Mouse (Mus musculus) hindbrain, embryonic 11.5 days (tissue): ENCODE results near the gene Nhlrc4. TPM values are rescaled to one million over a fixed set of nuclear protein-coding genes. Genes with fewer than 3 reads are reported as not detected.

Experiments
- ATAC-seq: fragments of 200-750 bp; cut with Nextera tagmentation; 2 replicates; pipeline ENCODE4 v1.8.0; 2017; ENCODE audit warnings: mild to moderate bottlenecking, moderate TSS enrichment, moderate library complexity; ENCODE audit not compliant: low FRiP score
- DNase-seq: peaks from one replicate; pipeline ENCODE4 v3.0.0-alpha.2; 2015; ENCODE audit warnings: low spot score
- H3K27ac ChIP-seq: fragments of 300-500 bp; sonication (generic); 2 replicates; pipeline ENCODE4 v1.5.1; 2014; ENCODE audit warnings: mild to moderate bottlenecking, low read depth, low read length
- H3K27me3 ChIP-seq: fragments of 300-500 bp; sonication (generic); 2 replicates; pipeline ENCODE4 v1.6.1; 2014; ENCODE audit warnings: mild to moderate bottlenecking, low read length, moderate library complexity, mixed read lengths; ENCODE audit not compliant: control insufficient read depth, insufficient read depth
- H3K36me3 ChIP-seq: fragments of 300-500 bp; sonication (generic); 2 replicates; pipeline ENCODE4 v1.6.1; 2014; ENCODE audit warnings: mild to moderate bottlenecking, low read length, moderate library complexity, mixed read lengths; ENCODE audit not compliant: control insufficient read depth, insufficient read depth
- H3K4me1 ChIP-seq: fragments of 300-500 bp; sonication (generic); replicated peaks from 2 replicates; pipeline ENCODE4 v1.6.1; 2014; ENCODE audit warnings: low read length, mixed read lengths; ENCODE audit not compliant: control insufficient read depth, insufficient read depth
- H3K4me2 ChIP-seq: fragments of 300-500 bp; sonication (generic); replicated peaks from 2 replicates; pipeline ENCODE4 v1.6.1; 2014; ENCODE audit warnings: mild to moderate bottlenecking, low read depth, low read length
- H3K4me3 ChIP-seq: fragments of 300-500 bp; sonication (generic); 2 replicates; pipeline ENCODE4 v1.5.1; 2014; ENCODE audit warnings: low read depth, low read length
- H3K9ac ChIP-seq: fragments of 300-500 bp; sonication (generic); 2 replicates; pipeline ENCODE4 v1.6.1; 2014; ENCODE audit warnings: low read depth, low read length
- H3K9me3 ChIP-seq: fragments of 300-500 bp; sonication (generic); 2 replicates; pipeline ENCODE4 v1.6.1; 2016; ENCODE audit warnings: low read length; ENCODE audit not compliant: control insufficient read depth
- WGBS: fragments of 180-500 bp; shearing (Covaris S2); extraction: QIAGEN DNeasy Blood & Tissue Kit; methylation state at CpG from one replicate; pipeline ENCODE4 v1.1.7; 2014; 5-methylcytosine and 5-hydroxymethylcytosine counted together
- polyA plus RNA-seq: library from polyadenylated mRNA; unstranded; fragments of >200 nt; fragmentation: Nextera tagmentation; extraction: Ambion mirVana; gene quantifications from 2 replicates; pipeline ENCODE4 v1.2.1, GENCODE M21; 2014

Nhlrc4 gene
- polyA plus RNA-seq, 1 experiment from 2014 or later: 0.15 TPM

GRCm38 (mm10) chr17:25946349-25946748 is 1.6 kb upstream of the Nhlrc4 start:
- Histone ChIP-seq H3K27ac (no peak overlapping the region), H3K4me2 (no peak overlapping the region), H3K36me3 (no peaks in the 10 kb centered on the region), H3K4me3 (no peak overlapping the region), H3K9ac (no peak overlapping the region), H3K9me3 (no peaks in the 10 kb centered on the region), H3K4me1 (0 out of 2 replicates have a peak, but pooled peaks cover 2% of the 10 kb centered on the region), H3K27me3 (peaks cover 15% of the 10 kb centered on the region)
- ATAC-seq (no peak), DNase-seq (no peak)
- WGBS: 84% methylated on average over 7 of the region's 7 CpGs

- H3K27me3 ChIP-seq: peaks cover 8% of the 10 kb centered on the region
- no peak overlapping the region for H3K9ac ChIP-seq
- no peak for DNase-seq
- no peak overlapping the region for H3K4me2 ChIP-seq
- peaks cover 2% of the 10 kb centered on the region for H3K4me1 ChIP-seq
- no peak overlapping the region for H3K27ac ChIP-seq
- no peak for ATAC-seq
- H3K4me3 ChIP-seq: no peak overlapping the region
- no peaks in the 10 kb centered on the region for H3K9me3 ChIP-seq
- no peaks in the 10 kb centered on the region for H3K36me3 ChIP-seq
- 62% methylated on average over 9 of the region's 9 CpGs for WGBS
Observed at GRCm38 (mm10) chr17:25945517-25946155, 875 bp upstream of the Nhlrc4 start.

- Histone ChIP-seq H3K27ac (no peak overlapping the region), H3K4me3 (no peak overlapping the region), H3K4me2 (no peak overlapping the region), H3K9ac (no peak overlapping the region), H3K36me3 (no peaks in the 10 kb centered on the region), H3K4me1 (peaks cover 4% of the 10 kb centered on the region), H3K9me3 (no peaks in the 10 kb centered on the region), H3K27me3 (no peaks in the 10 kb centered on the region)
- no peak for ATAC-seq
- WGBS: 78% methylated on average over 9 of the region's 9 CpGs
- DNase-seq: no peak
Observed at GRCm38 (mm10) chr17:25943769-25944168, 992 bp downstream of the Nhlrc4 start.

- Histone ChIP-seq H3K4me1 (peaks cover 4% of the 10 kb centered on the region), H3K27ac (no peak overlapping the region; the same call in 1 of the 2 replicates), H3K4me3 (no peak overlapping the region), H3K9ac (no peak overlapping the region), H3K9me3 (no peaks in the 10 kb centered on the region), H3K4me2 (no peak overlapping the region), H3K27me3 (no peaks in the 10 kb centered on the region), H3K36me3 (no peaks in the 10 kb centered on the region)
- 87% methylated on average over 3 of the region's 3 CpGs for WGBS
- DNase-seq: no peak
- no peak for ATAC-seq
Observed at GRCm38 (mm10) chr17:25943221-25943620, 1.5 kb downstream of the Nhlrc4 start.

- no peak for ATAC-seq
- no peaks in the 10 kb centered on the region for H3K27me3 ChIP-seq
- no peak overlapping the region; the same call in 1 of the 2 replicates for H3K27ac ChIP-seq
- no peak for DNase-seq
- no peak overlapping the region for H3K9ac ChIP-seq
- peaks cover 4% of the 10 kb centered on the region for H3K4me1 ChIP-seq
- WGBS: 83% methylated on average over 2 of the region's 2 CpGs
- no peaks in the 10 kb centered on the region for H3K36me3 ChIP-seq
- no peaks in the 10 kb centered on the region for H3K9me3 ChIP-seq
- H3K4me2 ChIP-seq: no peak overlapping the region
- peak overlapping the region; percentile 13; the same call in 1 of the 2 replicates for H3K4me3 ChIP-seq
Observed at GRCm38 (mm10) chr17:25942597-25943151, 2.1 kb downstream of the Nhlrc4 start.

GRCm38 (mm10) chr17:25941511-25942241 is 3.1 kb downstream of the Nhlrc4 start:
- Histone ChIP-seq H3K36me3 (0 out of 2 replicates have a peak, but pooled peaks cover 1% of the 10 kb centered on the region), H3K9me3 (no peaks in the 10 kb centered on the region), H3K4me2 (peak overlapping the region; percentile 72), H3K27me3 (no peaks in the 10 kb centered on the region), H3K9ac (peak overlapping the region; percentile 95), H3K4me3 (peak overlapping the region; percentile 76), H3K4me1 (peaks cover 4% of the 10 kb centered on the region), H3K27ac (peak overlapping the region; percentile 75)
- peak; percentile 83 for DNase-seq
- peak; percentile 66 for ATAC-seq
- 3% methylated on average over 54 of the region's 54 CpGs for WGBS

GRCm38 (mm10) chr17:25934526-25934925 is 10.2 kb downstream of the Nhlrc4 start:
- Histone ChIP-seq H3K4me1 (no peaks in the 10 kb centered on the region), H3K9me3 (no peaks in the 10 kb centered on the region), H3K27me3 (no peaks in the 10 kb centered on the region), H3K27ac (no peak overlapping the region), H3K4me2 (no peak overlapping the region), H3K4me3 (no peak overlapping the region), H3K36me3 (peaks cover 8% of the 10 kb centered on the region; the same call in 1 of the 2 replicates), H3K9ac (no peak overlapping the region)
- ATAC-seq: no peak
- DNase-seq: no peak
- 78% methylated on average over 1 of the region's 1 CpGs for WGBS

- no peaks in the 10 kb centered on the region for H3K9me3 ChIP-seq
- H3K27ac ChIP-seq: no peak overlapping the region
- no peaks in the 10 kb centered on the region for H3K27me3 ChIP-seq
- H3K4me1 ChIP-seq: 0 out of 2 replicates have a peak, but pooled peaks cover 2% of the 10 kb centered on the region
- H3K36me3 ChIP-seq: 0 out of 2 replicates have a peak, but pooled peaks cover 2% of the 10 kb centered on the region
- H3K4me3 ChIP-seq: no peak overlapping the region
- H3K9ac ChIP-seq: no peak overlapping the region
- H3K4me2 ChIP-seq: no peak overlapping the region
- WGBS: 82% methylated on average over 2 of the region's 2 CpGs
- DNase-seq (no peak), ATAC-seq (no peak)
Observed at GRCm38 (mm10) chr17:25925348-25925747, 19.4 kb downstream of the Nhlrc4 start.
